Mouse (Mus musculus): ENCODE measurements around the gene Bcl11b.

- TF ChIP-seq POLR2A (IDR thresholded peaks at IDR 0.05; ENCODE audit: low read depth, low read length): no peak
- TF ChIP-seq CTCF (IDR thresholded peaks at IDR 0.05; ENCODE audit: extremely low read depth, insufficient read depth, insufficient read length, insufficient replicate concordance): no peak
Observed at GRCm38 (mm10) chr12:107928905-107929304, 74.5 kb downstream of the Bcl11b start.

Measured in spleen, adult 2 months (tissue).